17 mouse cellular contexts compared by ENCODE assay signal in genomic region chr2:120087391-120087790, GRCm38 (mm10).
"Had no signal": no experiment of that assay in that cellular context is flagged by ENCODE, and none has a peak within 500 bp of the region (broad histone marks: within the 10 kb centered on the region; RNA-seq: fewer than 3 reads in every experiment).

No protein-coding gene starts in this region.

- H3K9ac ChIP-seq: lung, embryonic 15.5 days; midbrain, embryonic 13.5 days; midbrain, embryonic 15.5 days; neural tube, embryonic 12.5 days; stomach, embryonic 15.5 days had no signal

- H3K4me2 ChIP-seq: lung, embryonic 15.5 days; midbrain, embryonic 11.5 days; midbrain, embryonic 13.5 days; midbrain, embryonic 15.5 days; neural tube, embryonic 12.5 days; stomach, embryonic 15.5 days had no signal

- DNase-seq: lung, adult 2 months; lung, postnatal 14 days; lung, postnatal 36 days; right cerebral cortex, postnatal 14 days; thymus, adult 2 months; thymus, postnatal 25 days; thymus, postnatal 4 days had no signal

- H3K4me3 ChIP-seq: lung, embryonic 15.5 days; megakaryocyte, embryonic 14.5 days; midbrain, embryonic 13.5 days; midbrain, embryonic 15.5 days; neural tube, embryonic 12.5 days; stomach, embryonic 15.5 days had no signal

- H3K4me1 ChIP-seq: lung, embryonic 15.5 days; midbrain, embryonic 13.5 days; midbrain, embryonic 15.5 days; neural tube, embryonic 12.5 days; stomach, embryonic 15.5 days had no signal

- H3K27me3 ChIP-seq: lung, embryonic 15.5 days; megakaryocyte, embryonic 14.5 days; midbrain, embryonic 13.5 days; midbrain, embryonic 15.5 days; neural tube, embryonic 12.5 days; stomach, embryonic 15.5 days had no signal

- ATAC-seq: lung, postnatal 0 days; midbrain, embryonic 13.5 days; midbrain, embryonic 15.5 days had no signal

- H3K27ac ChIP-seq: lung, embryonic 15.5 days; macrophage; midbrain, embryonic 13.5 days; midbrain, embryonic 15.5 days; neural tube, embryonic 12.5 days; stomach, embryonic 15.5 days; stomach, postnatal 0 days had no signal

- H3K9me3 ChIP-seq: lung, embryonic 15.5 days; midbrain, embryonic 13.5 days; midbrain, embryonic 15.5 days; neural tube, embryonic 12.5 days; stomach, embryonic 15.5 days had no signal

- H3K36me3 ChIP-seq: lung, embryonic 15.5 days; midbrain, embryonic 13.5 days; midbrain, embryonic 15.5 days; neural tube, embryonic 12.5 days had no signal
